Mouse (Mus musculus): Measurements from ENCODE around the gene Ssh3. TPM values are rescaled to one million over a fixed set of nuclear protein-coding genes. Genes with fewer than 3 reads are reported as not detected.
A peak's percentile ranks its signal among the peaks of the same experiment; 100 is the strongest.
"Not testable (repeated sequence)": the region's sequence is repeated elsewhere in the genome, so short reads cannot be mapped to it uniquely, and the experiment has no call there.

Gene Ssh3
- total and polyA plus RNA-seq, 3 experiments, result 0.30 to 5.8 (median 2.3) TPM

DNA sequence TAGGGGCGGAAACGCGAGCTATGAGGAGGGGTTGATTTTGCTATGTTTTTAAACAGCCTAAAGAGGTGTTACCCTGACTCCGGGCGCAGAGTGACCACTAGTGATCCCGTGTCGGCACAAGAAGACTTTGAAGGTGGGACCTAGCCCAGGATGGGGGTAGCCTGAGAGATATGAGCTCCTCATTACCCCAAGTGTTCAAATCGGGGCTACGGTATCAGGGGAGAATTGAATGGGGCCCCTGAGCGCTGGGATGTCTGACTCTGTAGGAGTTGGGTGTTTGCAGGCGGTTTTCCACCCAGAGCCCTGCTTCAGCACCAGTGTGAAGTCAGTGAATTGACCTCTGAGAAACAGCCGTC is 11.1 kb downstream of the Ssh3 start:
- Histone ChIP-seq H3K27me3 (ENCODE audit: insufficient read depth, low read length) (peaks cover 21% of the 10 kb centered on the region), H3K4me3 (ENCODE audit: low read depth, low read length) (peak overlapping the region; percentile 74), H3K9me3 (replicated peaks) (no peaks in the 10 kb centered on the region), H3K36me3 (replicated peaks) (no peaks in the 10 kb centered on the region), H3K4me1 (ENCODE audit: insufficient read depth, low read depth, low read length) (peaks cover 20% of the 10 kb centered on the region)
- DNase-seq (ENCODE audit: low spot score) (no peak), ATAC-seq (ENCODE audit: extremely low read depth, insufficient number of reproducible peaks, low FRiP score, poor library complexity, severe bottlenecking) (no peak)
- no peak for TF ChIP-seq POLR2AphosphoS5 (IDR thresholded peaks at IDR 0.05; ENCODE audit: insufficient replicate concordance, low read depth, low read length)
- TF ChIP-seq TAL1 (conservative IDR thresholded peaks at IDR 0.05; ENCODE audit: low read depth, low read length), result no peak
- TF ChIP-seq GATA1 (IDR thresholded peaks at IDR 0.05; ENCODE audit: borderline replicate concordance, low read length), result no peak
- no peak for TF ChIP-seq GATA2 (IDR thresholded peaks at IDR 0.05; ENCODE audit: borderline replicate concordance, low read depth, low read length)
- TF ChIP-seq CTCF (IDR thresholded peaks at IDR 0.05; ENCODE audit: low read depth, low read length), result no peak

DNA sequence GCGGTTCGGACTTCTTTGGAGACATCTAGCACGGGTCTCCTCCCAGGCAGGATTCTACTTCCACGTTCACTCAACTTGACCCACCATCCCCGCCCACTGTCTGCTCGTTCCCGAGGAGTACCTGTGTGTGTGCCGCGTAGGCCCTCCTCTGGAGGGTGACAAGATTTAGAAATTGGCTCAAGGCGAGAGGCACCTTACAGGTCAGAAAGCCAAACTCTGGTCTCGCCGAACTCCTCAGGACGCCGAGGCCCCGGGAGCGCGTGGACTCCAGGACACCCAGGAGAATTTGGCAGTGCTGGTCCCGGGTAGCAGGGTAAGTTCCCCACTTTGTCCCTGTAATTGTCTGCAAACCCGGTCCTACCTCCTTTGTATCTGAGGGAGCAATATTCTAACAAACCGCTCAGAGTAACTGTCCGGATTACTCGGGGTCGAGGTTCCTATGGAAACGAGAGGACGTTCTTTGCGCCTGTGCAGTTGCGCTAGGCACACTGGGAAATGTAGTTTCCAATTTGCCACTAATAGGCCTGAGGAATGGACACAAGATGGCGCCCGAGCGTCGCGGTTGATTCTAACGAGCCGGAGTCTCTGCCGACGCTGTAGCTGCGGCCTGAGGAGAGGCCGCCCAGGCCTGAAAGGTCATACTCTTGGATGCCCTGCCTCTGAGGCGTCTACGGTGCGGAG is 11.6 kb downstream of the Ssh3 start:
- Histone ChIP-seq H3K4me3 (ENCODE audit: low read depth, low read length) (peak overlapping the region; percentile 74), H3K4me1 (ENCODE audit: insufficient read depth, low read depth, low read length) (peaks cover 17% of the 10 kb centered on the region), H3K36me3 (replicated peaks) (no peaks in the 10 kb centered on the region), H3K9me3 (replicated peaks) (no peaks in the 10 kb centered on the region), H3K27me3 (ENCODE audit: insufficient read depth, low read length) (peaks cover 19% of the 10 kb centered on the region)
- no peak; the same call in 1 of the 2 replicates for TF ChIP-seq CTCF (IDR thresholded peaks at IDR 0.05; ENCODE audit: low read depth, low read length)
- no peak for TF ChIP-seq TAL1 (conservative IDR thresholded peaks at IDR 0.05; ENCODE audit: low read depth, low read length)
- no peak for TF ChIP-seq GATA1 (IDR thresholded peaks at IDR 0.05; ENCODE audit: borderline replicate concordance, low read length)
- TF ChIP-seq POLR2AphosphoS5 (IDR thresholded peaks at IDR 0.05; ENCODE audit: insufficient replicate concordance, low read depth, low read length), result no peak
- no peak for TF ChIP-seq GATA2 (IDR thresholded peaks at IDR 0.05; ENCODE audit: borderline replicate concordance, low read depth, low read length)
- DNase-seq (ENCODE audit: low spot score) (peak; percentile 70), ATAC-seq (ENCODE audit: extremely low read depth, insufficient number of reproducible peaks, low FRiP score, poor library complexity, severe bottlenecking) (peak; percentile 75)

- ATAC-seq (ENCODE audit: extremely low read depth, insufficient number of reproducible peaks, low FRiP score, poor library complexity, severe bottlenecking), result no peak
Measured at GRCm38 (mm10) chr19:4255583-4256162, 13.3 kb downstream of the Ssh3 start.

GRCm38 (mm10) chr19:4254230-4254629 is 14.8 kb downstream of the Ssh3 start:
- TF ChIP-seq TAL1 (conservative IDR thresholded peaks at IDR 0.05; ENCODE audit: low read depth, low read length) (no peak), GATA2 (IDR thresholded peaks at IDR 0.05; ENCODE audit: borderline replicate concordance, low read depth, low read length) (no peak), POLR2AphosphoS5 (IDR thresholded peaks at IDR 0.05; ENCODE audit: insufficient replicate concordance, low read depth, low read length) (no peak), CTCF (IDR thresholded peaks at IDR 0.05; ENCODE audit: low read depth, low read length) (no peak), GATA1 (IDR thresholded peaks at IDR 0.05; ENCODE audit: borderline replicate concordance, low read length) (no peak)
- H3K27me3 ChIP-seq (ENCODE audit: insufficient read depth, low read length), result peaks cover 23% of the 10 kb centered on the region
- peaks cover 17% of the 10 kb centered on the region for H3K4me1 ChIP-seq (ENCODE audit: insufficient read depth, low read depth, low read length)
- H3K9me3 ChIP-seq (replicated peaks), result no peaks in the 10 kb centered on the region
- no peak for ATAC-seq (ENCODE audit: extremely low read depth, insufficient number of reproducible peaks, low FRiP score, poor library complexity, severe bottlenecking)
- no peaks in the 10 kb centered on the region for H3K36me3 ChIP-seq (replicated peaks)
- DNase-seq (ENCODE audit: low spot score), result no peak
- no peak overlapping the region for H3K4me3 ChIP-seq (ENCODE audit: low read depth, low read length)

More at GRCm38 (mm10) chr19:4255583-4256162, 13.3 kb downstream of the Ssh3 start:
- Histone ChIP-seq H3K36me3 (replicated peaks) (no peaks in the 10 kb centered on the region), H3K9me3 (replicated peaks) (no peaks in the 10 kb centered on the region), H3K4me3 (ENCODE audit: low read depth, low read length) (no peak overlapping the region), H3K4me1 (ENCODE audit: insufficient read depth, low read depth, low read length) (peaks cover 17% of the 10 kb centered on the region), H3K27me3 (ENCODE audit: insufficient read depth, low read length) (peaks cover 17% of the 10 kb centered on the region)
- TF ChIP-seq TAL1 (conservative IDR thresholded peaks at IDR 0.05; ENCODE audit: low read depth, low read length), result no peak
- TF ChIP-seq CTCF (IDR thresholded peaks at IDR 0.05; ENCODE audit: low read depth, low read length), result no peak
- no peak for TF ChIP-seq GATA2 (IDR thresholded peaks at IDR 0.05; ENCODE audit: borderline replicate concordance, low read depth, low read length)
- no peak for TF ChIP-seq POLR2AphosphoS5 (IDR thresholded peaks at IDR 0.05; ENCODE audit: insufficient replicate concordance, low read depth, low read length)
- TF ChIP-seq GATA1 (IDR thresholded peaks at IDR 0.05; ENCODE audit: borderline replicate concordance, low read length), result no peak
- DNase-seq (ENCODE audit: low spot score), result no peak

DNA sequence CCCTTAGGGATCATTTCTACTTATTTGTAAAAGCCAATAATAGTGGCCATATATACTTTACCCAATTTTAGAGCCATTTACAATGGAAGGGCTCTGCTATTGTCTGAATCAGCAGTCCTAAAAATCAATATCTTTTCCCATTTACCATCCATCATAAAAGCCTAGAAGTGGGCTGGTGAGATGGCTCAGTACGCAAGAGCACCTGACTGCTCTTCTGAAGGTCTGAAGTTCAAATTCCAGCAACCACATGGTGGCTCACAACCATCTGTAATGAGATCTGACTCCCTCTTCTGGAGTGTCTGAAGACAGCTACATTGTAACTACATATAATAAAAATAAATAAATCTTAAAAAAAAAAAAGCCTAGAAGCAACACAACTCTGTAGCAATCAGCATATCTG is 20.3 kb downstream of the Ssh3 start:
- not testable (repeated sequence) for ATAC-seq (ENCODE audit: extremely low read depth, insufficient number of reproducible peaks, low FRiP score, poor library complexity, severe bottlenecking); DNase-seq (ENCODE audit: low spot score); H3K4me3 ChIP-seq (ENCODE audit: low read depth, low read length); H3K4me1 ChIP-seq (ENCODE audit: insufficient read depth, low read depth, low read length); H3K36me3 ChIP-seq (replicated peaks); H3K9me3 ChIP-seq (replicated peaks)
- peaks cover 28% of the 10 kb centered on the region for H3K27me3 ChIP-seq (ENCODE audit: insufficient read depth, low read length)

GRCm38 (mm10) chr19:4247010-4247409 is 22.0 kb downstream of the Ssh3 start:
- Histone ChIP-seq H3K9me3 (replicated peaks) (no peaks in the 10 kb centered on the region), H3K4me3 (ENCODE audit: low read depth, low read length) (no peak overlapping the region), H3K4me1 (ENCODE audit: insufficient read depth, low read depth, low read length) (peaks cover 8% of the 10 kb centered on the region), H3K36me3 (replicated peaks) (no peaks in the 10 kb centered on the region), H3K27me3 (ENCODE audit: insufficient read depth, low read length) (peaks cover 20% of the 10 kb centered on the region)
- DNase-seq (ENCODE audit: low spot score) (no peak), ATAC-seq (ENCODE audit: extremely low read depth, insufficient number of reproducible peaks, low FRiP score, poor library complexity, severe bottlenecking) (no peak)
- TF ChIP-seq POLR2AphosphoS5 (IDR thresholded peaks at IDR 0.05; ENCODE audit: insufficient replicate concordance, low read depth, low read length), result no peak
- no peak for TF ChIP-seq CTCF (IDR thresholded peaks at IDR 0.05; ENCODE audit: low read depth, low read length)
- TF ChIP-seq GATA1 (IDR thresholded peaks at IDR 0.05; ENCODE audit: borderline replicate concordance, low read length), result no peak
- TF ChIP-seq GATA2 (IDR thresholded peaks at IDR 0.05; ENCODE audit: borderline replicate concordance, low read depth, low read length), result no peak
- TF ChIP-seq TAL1 (conservative IDR thresholded peaks at IDR 0.05; ENCODE audit: low read depth, low read length), result no peak
